Mouse (Mus musculus) midbrain, postnatal 0 days (tissue): Measurements from ENCODE around the gene Olfr297. TPM values are rescaled to one million over a fixed set of nuclear protein-coding genes. Genes with fewer than 3 reads are reported as not detected.

Experiments
- ATAC-seq: fragments of 200-750 bp; cut with Nextera tagmentation; 2 replicates; pipeline ENCODE4 v1.8.0; 2017; ENCODE audit warnings: moderate number of reproducible peaks, mild to moderate bottlenecking, moderate TSS enrichment, moderate library complexity; ENCODE audit not compliant: low FRiP score
- DNase-seq: peaks from one replicate; pipeline ENCODE4 v3.0.0-alpha.2; 2015; ENCODE audit warnings: low spot score
- H3K27ac ChIP-seq: fragments of 300-500 bp; sonication (generic); 2 replicates; pipeline ENCODE4 v1.5.1; 2014; ENCODE audit warnings: low read depth, mild to moderate bottlenecking, low read length, mixed read lengths
- H3K27me3 ChIP-seq: fragments of 300-500 bp; sonication (generic); 2 replicates; pipeline ENCODE4 v1.6.1; 2014; ENCODE audit warnings: low read length, control low read depth, mixed read lengths; ENCODE audit not compliant: insufficient read depth
- H3K36me3 ChIP-seq: fragments of 300-500 bp; sonication (generic); 2 replicates; pipeline ENCODE4 v1.6.1; 2014; ENCODE audit warnings: low read length, control low read depth, mixed read lengths; ENCODE audit not compliant: insufficient read depth
- H3K4me1 ChIP-seq: fragments of 300-500 bp; sonication (generic); 2 replicates; pipeline ENCODE4 v1.6.1; 2014; ENCODE audit warnings: mild to moderate bottlenecking, control low read depth, antibody characterized with exemption, low read length, mixed read lengths; ENCODE audit not compliant: insufficient read depth
- H3K4me2 ChIP-seq: fragments of 300-500 bp; sonication (generic); 2 replicates; pipeline ENCODE4 v1.6.1; 2014; ENCODE audit warnings: low read depth, mild to moderate bottlenecking, low read length, mixed read lengths; ENCODE audit not compliant: poor library complexity, severe bottlenecking
- H3K4me3 ChIP-seq: fragments of 300-500 bp; sonication (generic); 2 replicates; pipeline ENCODE4 v1.5.1; 2014; ENCODE audit warnings: low read depth, mild to moderate bottlenecking, low read length, moderate library complexity
- H3K9ac ChIP-seq: fragments of 300-500 bp; sonication (generic); replicated peaks from 2 replicates; pipeline ENCODE4 v1.6.1; 2014; ENCODE audit warnings: mild to moderate bottlenecking, low read length, moderate library complexity, mixed read lengths; ENCODE audit not compliant: poor library complexity, severe bottlenecking
- H3K9me3 ChIP-seq: fragments of 300-500 bp; sonication (generic); 2 replicates; pipeline ENCODE4 v1.6.1; 2016; ENCODE audit warnings: low read length, control low read depth
- CTCF ChIP-seq: IDR thresholded peaks from 2 replicates; pipeline ENCODE4 v1.5.1; 2016; ENCODE audit warnings: antibody characterized with exemption, mild to moderate bottlenecking
- WGBS: fragments of 180-500 bp; shearing (Covaris S2); extraction: QIAGEN DNeasy Blood & Tissue Kit; methylation state at CpG from one replicate; pipeline ENCODE4 v1.1.7; 2014; 5-methylcytosine and 5-hydroxymethylcytosine counted together
- polyA plus RNA-seq: library from polyadenylated mRNA; unstranded; fragments of >200 nt; fragmentation: Nextera tagmentation; extraction: Ambion mirVana; gene quantifications from 2 replicates; pipeline ENCODE4 v1.2.1, GENCODE M21; 2015
- total RNA-seq: library from RNA; depleted of rRNA; stranded (reverse); fragments of >200 nt; gene quantifications from 2 replicates; pipeline ENCODE4 v1.2.3, GENCODE M21; 2014; rRNA removed

The Olfr297 gene
- total RNA-seq (not detected in 2 replicates), polyA plus RNA-seq (not detected in 2 replicates)

GRCm38 (mm10) chr7:86519668-86520067 is at the start of gene Olfr297:
TSS of gene Olfr297 (plus strand) at chr7:86519968.
- ATAC-seq, result no peak
- Histone ChIP-seq H3K36me3 (no peaks in the 10 kb centered on the region), H3K9me3 (no peaks in the 10 kb centered on the region), H3K9ac (no peak within 1 kb of the TSS), H3K27ac (no peak within 1 kb of the TSS), H3K4me2 (no peak within 1 kb of the TSS), H3K27me3 (no peaks in the 10 kb centered on the region), H3K4me3 (no peak within 1 kb of the TSS), H3K4me1 (no peaks in the 10 kb centered on the region)
- DNase-seq, result no peak
- no peak for TF ChIP-seq CTCF

GRCm38 (mm10) chr7:86492384-86492783 is 27.4 kb upstream of the Olfr297 start, which contains the start of gene Olfr298:
TSS of gene Olfr298 (minus strand) at chr7:86492484.
- no peak within 1 kb of the TSS for H3K4me3 ChIP-seq
- H3K36me3 ChIP-seq, result no peaks in the 10 kb centered on the region
- H3K9me3 ChIP-seq, result no peaks in the 10 kb centered on the region
- TF ChIP-seq CTCF, result no peak
- H3K27me3 ChIP-seq, result no peaks in the 10 kb centered on the region
- no peak within 1 kb of the TSS for H3K9ac ChIP-seq
- no peaks in the 10 kb centered on the region for H3K4me1 ChIP-seq
- DNase-seq, result no peak
- ATAC-seq, result no peak
- 80% methylated on average over 1 of the region's 1 CpGs for WGBS
- no peak within 1 kb of the TSS for H3K27ac ChIP-seq
- H3K4me2 ChIP-seq, result no peak within 1 kb of the TSS

Other genes with a start within 250 kb of the Olfr297 start
- not detected in 2 replicates for gene Olfr310, start 242.8 kb upstream of the Olfr297 start, total RNA-seq
- gene Olfr310, start 242.8 kb upstream of the Olfr297 start, polyA plus RNA-seq, result not detected in 2 replicates
- not detected in 2 replicates for gene Olfr309, start 206.3 kb upstream of the Olfr297 start, total RNA-seq
- not detected in 2 replicates for gene Olfr309, start 206.3 kb upstream of the Olfr297 start, polyA plus RNA-seq
- not detected in 2 replicates for gene Olfr308, start 194.3 kb upstream of the Olfr297 start, total RNA-seq
- gene Olfr308, start 194.3 kb upstream of the Olfr297 start, polyA plus RNA-seq, result not detected in 2 replicates
- gene Olfr307, start 182.4 kb upstream of the Olfr297 start, total RNA-seq, result not detected in 2 replicates
- not detected in 2 replicates for gene Olfr307, start 182.4 kb upstream of the Olfr297 start, polyA plus RNA-seq
- not detected in 2 replicates for gene Olfr305, start 153.0 kb upstream of the Olfr297 start, total RNA-seq
- gene Olfr305, start 153.0 kb upstream of the Olfr297 start, polyA plus RNA-seq, result not detected in 2 replicates
- gene Olfr304, start 133.3 kb upstream of the Olfr297 start, total RNA-seq, result not detected in 2 replicates
- gene Olfr304, start 133.3 kb upstream of the Olfr297 start, polyA plus RNA-seq, result not detected in 2 replicates
- not detected in 2 replicates for gene Olfr303, start 122.2 kb upstream of the Olfr297 start, total RNA-seq
- not detected in 2 replicates for gene Olfr303, start 122.2 kb upstream of the Olfr297 start, polyA plus RNA-seq
- not detected in 2 replicates for gene Olfr301, start 116.1 kb upstream of the Olfr297 start, total RNA-seq
- not detected in 2 replicates for gene Olfr301, start 116.1 kb upstream of the Olfr297 start, polyA plus RNA-seq
- gene Olfr299, start 60.0 kb upstream of the Olfr297 start, total RNA-seq, result not detected in 2 replicates
- not detected in 2 replicates for gene Olfr299, start 60.0 kb upstream of the Olfr297 start, polyA plus RNA-seq
- gene Olfr298, start 27.5 kb upstream of the Olfr297 start, total RNA-seq, result not detected in 2 replicates
- not detected in 2 replicates for gene Olfr298, start 27.5 kb upstream of the Olfr297 start, polyA plus RNA-seq
- gene Olfr295, start 63.9 kb downstream of the Olfr297 start, total RNA-seq, result not detected in 2 replicates
- not detected in 2 replicates for gene Olfr295, start 63.9 kb downstream of the Olfr297 start, polyA plus RNA-seq
- not detected in 2 replicates for gene Olfr294, start 96.7 kb downstream of the Olfr297 start, total RNA-seq
- gene Olfr294, start 96.7 kb downstream of the Olfr297 start, polyA plus RNA-seq, result not detected in 2 replicates
- not detected in 2 replicates for gene Olfr293, start 129.1 kb downstream of the Olfr297 start, total RNA-seq
- not detected in 2 replicates for gene Olfr293, start 129.1 kb downstream of the Olfr297 start, polyA plus RNA-seq
- gene Olfr292, start 168.4 kb downstream of the Olfr297 start, total RNA-seq, result not detected in 2 replicates
- not detected in 2 replicates for gene Olfr292, start 168.4 kb downstream of the Olfr297 start, polyA plus RNA-seq